Mouse (Mus musculus) forebrain, embryonic 14.5 days (tissue): Measurements from ENCODE around the gene Cdc42ep1. TPM values are rescaled to one million over a fixed set of nuclear protein-coding genes. Genes with fewer than 3 reads are reported as not detected.

Source experiments
- ATAC-seq: fragments of 200-750 bp; cut with Nextera tagmentation; 2 replicates; pipeline ENCODE4 v1.8.0; 2017; ENCODE audit warnings: mild to moderate bottlenecking, moderate library complexity
- DNase-seq: peaks from one replicate; pipeline ENCODE4 v3.0.0-alpha.2; 2015; ENCODE audit warnings: low spot score
- H3K27ac ChIP-seq: fragments of 300-500 bp; sonication (generic); 2 replicates; pipeline ENCODE4 v1.5.1; 2014; ENCODE audit warnings: low read depth, mild to moderate bottlenecking, control low read depth, low read length, moderate library complexity
- H3K27me3 ChIP-seq: fragments of 300-500 bp; sonication (generic); replicated peaks from 2 replicates; pipeline ENCODE4 v1.6.1; 2014; ENCODE audit warnings: low read length, control low read depth, mixed read lengths; ENCODE audit not compliant: control insufficient read depth, insufficient read depth
- H3K36me3 ChIP-seq: fragments of 300-500 bp; sonication (generic); 2 replicates; pipeline ENCODE4 v1.6.1; 2014; ENCODE audit warnings: low read length, control low read depth; ENCODE audit not compliant: control insufficient read depth, insufficient read depth
- H3K4me1 ChIP-seq: fragments of 300-500 bp; sonication (generic); 2 replicates; pipeline ENCODE4 v1.6.1; 2014; ENCODE audit warnings: antibody characterized with exemption, low read length, control low read depth; ENCODE audit not compliant: control insufficient read depth, insufficient read depth
- H3K4me2 ChIP-seq: fragments of 300-500 bp; sonication (generic); 2 replicates; pipeline ENCODE4 v1.6.1; 2014; ENCODE audit warnings: mild to moderate bottlenecking, control low read depth, low read length
- H3K4me3 ChIP-seq: fragments of 300-500 bp; sonication (generic); 2 replicates; pipeline ENCODE4 v1.5.1; 2014; ENCODE audit warnings: low read depth, low read length, control low read depth
- H3K9ac ChIP-seq: fragments of 300-500 bp; sonication (generic); 2 replicates; pipeline ENCODE4 v1.6.1; 2014; ENCODE audit warnings: mild to moderate bottlenecking, low read length, control low read depth, moderate library complexity
- H3K9me3 ChIP-seq: fragments of 300-500 bp; sonication (generic); replicated peaks from 2 replicates; pipeline ENCODE4 v1.6.1; 2016; ENCODE audit warnings: low read length, control low read depth, mixed read lengths; ENCODE audit not compliant: control insufficient read depth
- WGBS: fragments of 180-500 bp; shearing (Covaris S2); extraction: QIAGEN DNeasy Blood & Tissue Kit; methylation state at CpG from one replicate; pipeline ENCODE4 v1.1.7; 2014; 5-methylcytosine and 5-hydroxymethylcytosine counted together
- polyA plus RNA-seq: library from polyadenylated mRNA; unstranded; fragments of >200 nt; fragmentation: Nextera tagmentation; extraction: Ambion mirVana; gene quantifications from 2 replicates; pipeline ENCODE4 v1.2.1, GENCODE M21; 2014

Gene Cdc42ep1
- polyA plus RNA-seq, 1 experiment from 2014 or later, result 5.1 TPM

DNA sequence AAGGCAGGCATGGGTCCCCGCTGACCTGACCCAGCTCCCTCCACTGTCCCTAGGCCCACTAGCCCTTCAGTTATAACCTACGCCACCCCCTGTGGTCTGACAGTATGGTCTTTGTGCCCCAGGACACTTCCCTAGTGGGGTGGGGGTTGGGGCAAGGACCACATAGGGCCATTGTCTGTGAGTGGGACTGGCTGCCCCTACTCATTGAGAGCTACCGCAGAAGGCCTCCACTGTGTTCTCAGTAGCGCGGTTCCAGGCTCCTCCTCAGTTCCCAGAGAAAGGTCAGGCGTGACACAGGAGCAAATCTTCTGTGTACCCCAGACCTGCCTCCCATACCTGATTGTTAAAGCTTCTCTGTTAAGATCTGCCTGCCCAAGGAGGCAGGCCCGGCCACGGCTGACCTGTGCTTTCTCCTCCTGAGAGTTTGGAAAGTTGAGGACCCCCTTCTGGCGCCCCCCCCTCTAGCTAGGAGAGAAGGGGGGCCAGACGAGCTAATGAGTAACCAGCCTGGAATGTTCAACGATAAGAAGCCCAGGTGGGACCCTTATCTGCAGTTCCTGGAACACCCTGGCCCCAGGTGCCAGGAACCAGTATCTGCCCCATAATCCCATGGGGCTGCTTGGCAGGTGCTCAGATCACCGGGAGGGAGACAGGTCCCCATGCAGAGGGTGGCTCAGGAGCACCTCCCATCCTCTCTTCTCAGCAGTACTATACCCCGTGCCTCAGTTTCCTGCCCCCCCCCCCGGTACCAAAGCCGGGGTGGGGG is 7.8 kb downstream of the Cdc42ep1 start:
- Histone ChIP-seq H3K27me3 (no peaks in the 10 kb centered on the region; the same call in 1 of the 2 replicates), H3K4me3 (no peak overlapping the region), H3K4me2 (no peak overlapping the region), H3K9ac (no peak overlapping the region), H3K9me3 (no peaks in the 10 kb centered on the region), H3K36me3 (no peaks in the 10 kb centered on the region), H3K27ac (no peak overlapping the region), H3K4me1 (no peaks in the 10 kb centered on the region)
- ATAC-seq, result no peak
- 75% methylated on average over 14 of the region's 15 CpGs for WGBS
- no peak for DNase-seq

DNA sequence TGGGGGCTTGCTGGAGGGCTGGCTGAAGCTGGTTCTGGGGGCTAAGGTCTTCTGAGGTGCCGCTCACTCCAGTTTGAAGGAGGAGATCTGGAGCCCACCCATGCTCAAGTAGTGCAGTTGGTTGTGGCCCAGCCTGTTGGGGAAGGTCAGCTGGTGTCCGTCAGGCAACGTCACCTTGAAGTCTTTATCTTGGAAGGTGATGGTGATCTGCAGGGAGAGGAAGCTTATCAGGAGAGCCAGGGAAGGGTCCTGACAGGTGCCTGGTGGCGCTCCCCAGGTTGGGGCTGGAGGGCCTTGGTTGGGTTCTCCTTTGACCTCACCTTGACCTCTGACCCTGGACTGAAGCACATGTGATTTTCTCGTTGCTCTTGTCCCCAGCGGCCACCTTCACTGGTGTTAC is 8.5 kb downstream of the Cdc42ep1 start:
- ATAC-seq, result no peak

DNA sequence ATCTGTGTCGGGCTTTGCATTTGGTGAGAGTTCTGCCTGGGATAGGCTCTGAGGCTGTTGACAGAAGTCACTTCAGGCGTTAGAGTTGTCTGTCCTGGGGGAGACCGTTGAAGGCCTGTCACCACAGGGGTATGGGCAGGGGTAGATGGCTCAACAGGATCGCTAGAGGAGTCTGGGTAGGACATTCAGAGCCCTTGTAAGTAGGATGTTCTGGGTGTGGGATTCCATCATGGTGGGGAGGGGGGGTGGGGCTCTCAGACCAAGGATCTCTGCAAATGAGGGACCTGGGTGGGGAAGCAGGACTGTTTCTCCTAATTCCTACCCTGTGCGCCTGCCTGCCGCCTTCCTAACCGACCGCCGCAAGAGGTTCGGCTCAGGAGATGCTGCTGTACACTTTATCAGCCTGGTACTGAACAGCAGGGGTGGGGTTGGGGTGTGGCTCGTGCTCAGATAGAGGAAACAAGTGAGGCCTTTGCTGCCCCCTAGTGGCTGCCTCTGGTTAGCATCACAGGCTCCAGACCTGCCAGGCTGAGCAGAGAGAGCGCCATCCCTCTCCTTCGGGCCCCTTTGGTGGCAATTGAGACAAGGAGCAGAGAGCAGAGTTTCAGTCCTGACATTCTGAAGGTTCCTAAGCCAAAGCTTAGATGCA is 9.2 kb downstream of the Cdc42ep1 start:
- DNase-seq (peak; percentile 92), ATAC-seq (peak; percentile 94)
- Histone ChIP-seq H3K9ac (no peak overlapping the region), H3K4me3 (no peak overlapping the region), H3K9me3 (no peaks in the 10 kb centered on the region), H3K27me3 (no peaks in the 10 kb centered on the region), H3K27ac (no peak overlapping the region), H3K36me3 (no peaks in the 10 kb centered on the region), H3K4me1 (no peaks in the 10 kb centered on the region), H3K4me2 (no peak overlapping the region)
- whole genome bisulfite sequencing, result 19% methylated on average over 13 of the region's 13 CpGs

More for the DNA sequence above, 8.5 kb downstream of the Cdc42ep1 start:
- H3K4me1 ChIP-seq, result no peaks in the 10 kb centered on the region
- H3K36me3 ChIP-seq, result no peaks in the 10 kb centered on the region
- no peaks in the 10 kb centered on the region for H3K27me3 ChIP-seq
- H3K9ac ChIP-seq, result no peak overlapping the region
- H3K4me2 ChIP-seq, result no peak overlapping the region
- no peak overlapping the region for H3K27ac ChIP-seq
- H3K9me3 ChIP-seq, result no peaks in the 10 kb centered on the region
- WGBS, result 81% methylated on average over 6 of the region's 6 CpGs
- H3K4me3 ChIP-seq, result no peak overlapping the region
- no peak for DNase-seq

DNA sequence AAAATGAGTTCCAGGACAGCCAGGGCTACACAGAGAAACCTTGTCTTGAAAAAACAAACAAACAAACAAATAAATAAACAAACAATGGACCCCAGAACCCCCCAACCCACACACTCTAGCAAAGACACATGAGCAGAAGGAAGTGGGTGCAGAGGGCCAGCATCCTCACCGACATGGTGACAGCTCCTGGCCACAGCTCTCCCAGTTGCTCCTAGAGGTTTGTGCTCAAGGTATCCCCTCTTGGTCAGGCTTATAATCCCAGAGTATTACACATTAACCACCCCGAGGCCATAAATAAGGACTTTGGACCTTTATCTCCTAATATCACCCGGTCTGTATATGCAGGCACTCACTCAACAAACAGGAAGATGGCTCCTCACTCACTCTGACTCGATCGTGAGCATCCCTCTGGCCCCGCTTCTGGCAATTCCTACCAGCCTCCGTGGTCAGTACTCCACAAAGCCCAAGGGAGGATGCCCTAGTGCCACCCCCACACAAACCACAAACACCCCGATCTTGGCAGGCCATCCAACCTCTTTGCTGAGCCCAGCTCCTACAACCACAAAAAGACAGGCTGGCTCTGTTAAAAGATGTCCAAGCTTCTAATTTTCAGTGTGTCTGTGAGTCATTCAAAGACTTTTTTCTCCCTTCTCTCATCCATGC is 13.0 kb downstream of the Cdc42ep1 start, which contains the start of gene Lgals2:
Gene Lgals2 (minus strand): TSS at position 227 of the 663 bp plus-strand sequence.
- ATAC-seq (no peak), DNase-seq (no peak)
- Histone ChIP-seq H3K36me3 (no peaks in the 10 kb centered on the region), H3K4me2 (no peak within 1 kb of the TSS), H3K9ac (no peak within 1 kb of the TSS), H3K4me1 (no peaks in the 10 kb centered on the region), H3K9me3 (no peaks in the 10 kb centered on the region), H3K4me3 (no peak within 1 kb of the TSS), H3K27me3 (no peaks in the 10 kb centered on the region), H3K27ac (no peak within 1 kb of the TSS)
- WGBS, result 79% methylated on average over 8 of the region's 8 CpGs

DNA sequence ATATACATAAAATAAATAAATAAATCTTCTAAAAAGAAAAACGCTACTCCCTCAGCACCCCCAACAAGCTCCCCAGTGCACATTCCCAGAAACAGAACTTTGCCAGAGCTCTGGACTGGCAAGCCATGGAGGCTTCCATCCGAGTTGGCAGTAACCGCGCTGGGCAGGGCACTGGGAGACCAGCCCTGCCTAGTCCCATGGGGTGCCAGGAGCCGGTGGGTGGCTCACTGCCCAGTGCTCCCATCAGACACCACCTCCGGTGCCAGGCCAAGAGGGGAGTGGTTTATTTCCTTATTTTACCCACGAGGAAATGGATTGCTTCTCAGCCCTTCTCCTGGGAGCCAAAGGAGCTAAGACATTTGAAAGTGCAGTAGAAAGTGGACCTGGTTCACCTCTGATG is 14.6 kb downstream of the Cdc42ep1 start:
- ATAC-seq, result no peak
- Histone ChIP-seq H3K27ac (no peak overlapping the region), H3K4me2 (no peak overlapping the region), H3K4me1 (no peaks in the 10 kb centered on the region), H3K27me3 (no peaks in the 10 kb centered on the region), H3K9me3 (no peaks in the 10 kb centered on the region), H3K9ac (no peak overlapping the region), H3K36me3 (no peaks in the 10 kb centered on the region), H3K4me3 (no peak overlapping the region)
- no peak for DNase-seq
- 80% methylated on average over 7 of the region's 7 CpGs for WGBS

DNA sequence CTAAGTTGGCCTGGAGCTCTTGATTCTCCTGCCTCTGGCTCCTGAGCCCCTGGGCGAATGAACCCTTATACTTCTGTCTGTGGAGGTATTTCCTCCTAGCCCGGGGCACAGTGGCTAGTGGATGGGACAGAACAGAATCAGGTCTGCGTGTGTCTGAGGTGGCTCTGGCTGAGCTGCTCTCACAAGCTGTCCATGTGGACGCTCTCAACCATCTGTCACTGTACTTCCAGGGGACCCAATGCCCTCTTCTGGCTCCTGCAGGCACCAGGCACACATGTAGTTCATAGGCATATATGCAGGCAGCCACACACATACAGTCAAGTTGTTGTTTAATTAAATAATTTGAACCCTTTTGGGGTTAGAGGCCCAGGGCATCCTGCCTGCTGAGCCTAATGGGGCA is 16.9 kb downstream of the Cdc42ep1 start:
- no peak overlapping the region for H3K4me2 ChIP-seq
- 78% methylated on average over 4 of the region's 4 CpGs for WGBS
- H3K9me3 ChIP-seq, result no peaks in the 10 kb centered on the region
- DNase-seq, result no peak
- no peak for ATAC-seq
- no peaks in the 10 kb centered on the region for H3K4me1 ChIP-seq
- no peaks in the 10 kb centered on the region for H3K36me3 ChIP-seq
- H3K4me3 ChIP-seq, result no peak overlapping the region
- H3K27me3 ChIP-seq, result no peaks in the 10 kb centered on the region
- H3K9ac ChIP-seq, result no peak overlapping the region
- no peak overlapping the region for H3K27ac ChIP-seq

DNA sequence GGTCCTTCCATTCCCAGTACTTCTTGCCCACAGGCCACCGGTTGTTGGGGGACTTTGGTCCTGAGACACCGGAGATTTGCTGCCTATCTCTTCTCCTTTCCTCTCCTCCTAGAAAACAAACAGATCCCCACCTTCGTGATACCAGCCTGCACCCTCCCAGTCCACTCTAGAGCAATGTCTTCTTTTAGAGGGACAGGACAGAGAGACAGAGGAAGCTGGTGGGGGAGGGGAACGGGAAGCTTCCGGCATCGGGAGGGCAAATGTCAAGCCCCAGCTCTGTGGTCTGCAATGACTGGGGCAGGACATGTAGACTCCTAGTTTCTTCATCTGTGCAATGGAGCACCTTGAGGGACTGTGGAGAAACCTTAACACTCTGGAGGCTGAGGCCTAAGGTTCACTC is 17.3 kb downstream of the Cdc42ep1 start:
- Histone ChIP-seq H3K36me3 (no peaks in the 10 kb centered on the region), H3K4me2 (no peak overlapping the region), H3K27ac (no peak overlapping the region), H3K9me3 (no peaks in the 10 kb centered on the region), H3K27me3 (no peaks in the 10 kb centered on the region), H3K4me1 (no peaks in the 10 kb centered on the region), H3K9ac (no peak overlapping the region), H3K4me3 (no peak overlapping the region)
- no peak for ATAC-seq
- WGBS, result 90% methylated on average over 6 of the region's 6 CpGs
- no peak for DNase-seq

DNA sequence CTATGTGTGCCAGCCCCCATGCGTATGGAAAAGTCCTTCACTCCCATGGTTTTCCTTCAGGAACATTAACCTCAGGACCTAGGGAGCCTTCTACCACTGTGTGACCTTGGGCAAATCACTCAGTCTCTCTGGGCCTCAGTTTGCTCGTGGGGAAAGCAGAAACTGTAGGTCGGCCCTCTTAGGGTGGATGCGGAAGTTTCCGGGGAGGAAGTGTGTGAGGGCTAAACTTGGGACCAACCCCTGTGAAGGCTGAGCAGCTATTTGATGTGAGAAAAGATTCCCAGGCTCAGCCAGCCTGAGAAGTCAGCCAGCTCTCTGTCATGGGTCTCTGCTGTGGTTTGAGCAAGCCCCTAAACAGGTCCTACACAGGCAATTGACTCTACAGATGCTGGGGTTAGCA is 19.9 kb downstream of the Cdc42ep1 start:
- Histone ChIP-seq H3K4me3 (no peak overlapping the region), H3K4me1 (no peaks in the 10 kb centered on the region), H3K9ac (no peak overlapping the region), H3K36me3 (no peaks in the 10 kb centered on the region), H3K4me2 (no peak overlapping the region), H3K27ac (no peak overlapping the region), H3K9me3 (no peaks in the 10 kb centered on the region), H3K27me3 (no peaks in the 10 kb centered on the region)
- no peak for ATAC-seq
- WGBS, result 91% methylated on average over 5 of the region's 5 CpGs
- DNase-seq, result no peak

DNA sequence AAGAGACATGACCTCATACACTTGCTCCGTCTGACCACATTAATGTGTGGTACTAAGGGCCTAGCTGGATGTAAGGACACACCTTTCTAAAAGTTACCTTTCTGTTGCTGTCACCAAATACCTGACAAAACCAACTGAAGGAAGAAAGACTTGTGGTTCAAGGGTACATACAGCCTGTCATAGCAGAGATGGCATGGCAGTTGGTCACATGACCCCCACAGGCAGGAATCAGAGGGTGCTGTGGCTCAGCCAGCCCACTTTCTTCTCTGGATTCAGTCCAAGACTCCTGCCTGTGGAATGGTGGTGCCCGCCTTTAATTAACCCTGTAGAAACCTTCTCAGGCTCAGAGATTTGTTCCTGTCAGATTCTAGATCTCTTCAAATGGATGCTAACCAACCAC is 20.7 kb downstream of the Cdc42ep1 start:
- H3K36me3 ChIP-seq, result no peaks in the 10 kb centered on the region
- no peaks in the 10 kb centered on the region for H3K9me3 ChIP-seq
- 49% methylated on average over 2 of the region's 2 CpGs for WGBS
- ATAC-seq (no peak), DNase-seq (no peak)
- H3K4me2 ChIP-seq, result no peak overlapping the region
- H3K27ac ChIP-seq, result no peak overlapping the region
- peaks cover 3% of the 10 kb centered on the region; the same call in 1 of the 2 replicates for H3K4me1 ChIP-seq
- H3K27me3 ChIP-seq, result no peaks in the 10 kb centered on the region
- H3K4me3 ChIP-seq, result no peak overlapping the region
- H3K9ac ChIP-seq, result no peak overlapping the region
